Mouse (Mus musculus) forebrain, embryonic 16.5 days (tissue): ENCODE data around the gene Iqgap1. TPM values are rescaled to one million over a fixed set of nuclear protein-coding genes. Genes with fewer than 3 reads are reported as not detected.
A peak's percentile ranks its signal among the peaks of the same experiment; 100 is the strongest.

Experiments used
- ATAC-seq: fragments of 200-750 bp; cut with Nextera tagmentation; 2 replicates; pipeline ENCODE4 v1.8.0; 2017; ENCODE audit warnings: mild to moderate bottlenecking, moderate library complexity
- H3K27ac ChIP-seq: fragments of 300-500 bp; sonication (generic); 2 replicates; pipeline ENCODE4 v1.5.1; 2014; ENCODE audit warnings: low read length, control low read depth
- H3K27me3 ChIP-seq: fragments of 300-500 bp; sonication (generic); replicated peaks from 2 replicates; pipeline ENCODE4 v1.6.1; 2014; ENCODE audit warnings: low read length; ENCODE audit not compliant: control insufficient read depth, insufficient read depth
- H3K36me3 ChIP-seq: fragments of 300-500 bp; sonication (generic); 2 replicates; pipeline ENCODE4 v1.6.1; 2014; ENCODE audit not compliant: control insufficient read depth, insufficient read depth
- H3K4me1 ChIP-seq: fragments of 300-500 bp; sonication (generic); replicated peaks from 2 replicates; pipeline ENCODE4 v1.6.1; 2014; ENCODE audit warnings: low read length; ENCODE audit not compliant: control insufficient read depth, insufficient read depth
- H3K4me2 ChIP-seq: fragments of 300-500 bp; sonication (generic); 2 replicates; pipeline ENCODE4 v1.6.1; 2014; ENCODE audit warnings: mild to moderate bottlenecking, low read length, control low read depth
- H3K4me3 ChIP-seq: fragments of 300-500 bp; sonication (generic); replicated peaks from 2 replicates; pipeline ENCODE4 v1.5.1; 2014; ENCODE audit warnings: mild to moderate bottlenecking, low read length, control low read depth
- H3K9ac ChIP-seq: fragments of 300-500 bp; sonication (generic); replicated peaks from 2 replicates; pipeline ENCODE4 v1.6.1; 2014; ENCODE audit warnings: low read depth, low read length, control low read depth
- H3K9me3 ChIP-seq: fragments of 300-500 bp; sonication (generic); 2 replicates; pipeline ENCODE4 v1.6.1; 2016; ENCODE audit warnings: low read length; ENCODE audit not compliant: control insufficient read depth
- WGBS: fragments of 180-500 bp; shearing (Covaris S2); extraction: QIAGEN DNeasy Blood & Tissue Kit; methylation state at CpG from one replicate; pipeline ENCODE4 v1.1.7; 2014; 5-methylcytosine and 5-hydroxymethylcytosine counted together
- polyA plus RNA-seq: library from polyadenylated mRNA; unstranded; fragments of >200 nt; fragmentation: Nextera tagmentation; extraction: Ambion mirVana; gene quantifications from 2 replicates; pipeline ENCODE4 v1.2.1, GENCODE M21; 2015

The Iqgap1 gene
- polyA plus RNA-seq, 1 experiment from 2014 or later = 24.5 TPM

GRCm38 (mm10) chr7:80862475-80862874 is 36.7 kb upstream of the Iqgap1 start:
- H3K4me3 ChIP-seq = no peak overlapping the region
- H3K4me1 ChIP-seq = peaks cover 36% of the 10 kb centered on the region
- H3K36me3 ChIP-seq = peaks cover 7% of the 10 kb centered on the region; the same call in 1 of the 2 replicates
- no peak overlapping the region for H3K27ac ChIP-seq
- no peaks in the 10 kb centered on the region for H3K27me3 ChIP-seq
- peak overlapping the region; percentile 87 for H3K4me2 ChIP-seq
- no peak overlapping the region for H3K9ac ChIP-seq
- 83% methylated on average over 2 of the region's 2 CpGs for WGBS
- ATAC-seq = no peak
- no peaks in the 10 kb centered on the region for H3K9me3 ChIP-seq

DNA sequence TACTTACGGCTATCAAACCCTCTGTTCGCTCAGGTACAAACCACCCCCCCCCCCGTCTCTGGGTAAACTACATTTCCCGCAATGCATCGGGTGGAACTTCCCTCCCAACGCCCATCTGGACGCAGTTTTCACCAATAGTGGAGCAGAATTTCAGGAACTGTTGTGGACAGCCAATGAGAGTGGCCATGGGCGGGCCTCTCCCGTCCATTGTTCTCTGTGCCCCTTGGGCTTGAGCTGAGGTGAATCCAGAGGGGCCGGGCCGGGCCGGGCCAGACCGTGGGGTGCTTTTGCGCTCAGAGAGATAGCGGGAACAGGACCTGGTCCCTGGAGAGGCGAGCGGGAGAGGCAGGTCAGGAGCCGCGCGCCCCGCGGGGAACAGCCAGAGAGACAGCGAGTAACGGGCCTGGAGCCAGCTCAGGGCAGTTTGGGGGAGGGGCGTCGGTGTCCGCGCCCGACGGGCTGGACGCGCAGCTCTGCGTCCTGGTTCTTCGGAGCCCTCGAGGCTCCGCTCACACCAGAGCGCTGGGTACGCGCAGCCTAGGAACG is 35.0 kb upstream of the Iqgap1 start, which contains the start of gene Zscan2:
TSS of gene Zscan2 (plus strand) at position 192 of the 546 bp plus-strand sequence.
- H3K4me2 ChIP-seq = peak within 1 kb of the TSS; percentile 87
- peak within 1 kb of the TSS; percentile 81 for H3K27ac ChIP-seq
- peak within 1 kb of the TSS; percentile 60 for H3K4me3 ChIP-seq
- peak; percentile 99 for ATAC-seq
- peaks cover 4% of the 10 kb centered on the region; the same call in 1 of the 2 replicates for H3K36me3 ChIP-seq
- H3K9ac ChIP-seq = peak within 1 kb of the TSS; percentile 92
- WGBS = under 1% methylated on average over 40 of the region's 40 CpGs
- H3K4me1 ChIP-seq = peaks cover 36% of the 10 kb centered on the region
- H3K27me3 ChIP-seq = no peaks in the 10 kb centered on the region
- no peaks in the 10 kb centered on the region for H3K9me3 ChIP-seq

DNA sequence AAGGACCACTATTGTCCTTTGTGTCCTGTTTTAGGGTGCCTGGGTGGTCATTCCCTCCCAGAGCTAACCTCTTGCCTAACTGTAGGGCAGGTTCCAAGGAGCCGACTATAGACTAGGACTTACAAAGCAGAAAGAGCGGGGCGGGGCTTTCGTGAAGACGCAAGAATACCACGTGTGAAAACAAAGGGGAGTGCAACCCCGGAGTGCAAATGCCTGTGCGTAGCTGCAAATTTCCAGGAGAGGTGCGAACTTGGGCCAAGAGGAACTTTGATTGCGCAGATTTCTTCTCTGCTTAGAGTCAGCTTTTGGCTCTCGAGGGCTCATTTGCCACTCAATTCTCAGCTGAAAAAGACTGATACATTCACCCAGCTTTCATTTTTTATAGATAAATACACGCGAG is 34.5 kb upstream of the Iqgap1 start:
- no peaks in the 10 kb centered on the region for H3K9me3 ChIP-seq
- H3K4me3 ChIP-seq = peak overlapping the region; percentile 60
- 0 out of 2 replicates have a peak, but pooled peaks cover 2% of the 10 kb centered on the region for H3K36me3 ChIP-seq
- H3K4me2 ChIP-seq = peak overlapping the region; percentile 73
- H3K9ac ChIP-seq = peak overlapping the region; percentile 67
- H3K27me3 ChIP-seq = no peaks in the 10 kb centered on the region
- H3K4me1 ChIP-seq = peaks cover 36% of the 10 kb centered on the region
- ATAC-seq = peak; percentile 71
- peak overlapping the region; percentile 25; the same call in 1 of the 2 replicates for H3K27ac ChIP-seq
- WGBS = under 1% methylated on average over 13 of the region's 13 CpGs

- Histone ChIP-seq H3K4me2 (no peak overlapping the region), H3K9me3 (no peaks in the 10 kb centered on the region), H3K4me1 (peaks cover 9% of the 10 kb centered on the region), H3K27ac (no peak overlapping the region), H3K27me3 (no peaks in the 10 kb centered on the region), H3K4me3 (no peak overlapping the region), H3K36me3 (no peaks in the 10 kb centered on the region), H3K9ac (no peak overlapping the region)
- ATAC-seq = no peak
- 31% methylated on average over 6 of the region's 6 CpGs for WGBS
Measured at GRCm38 (mm10) chr7:80857181-80857580, 31.4 kb upstream of the Iqgap1 start.

- H3K4me1 ChIP-seq = 0 out of 2 replicates have a peak, but pooled peaks cover 2% of the 10 kb centered on the region
- H3K9me3 ChIP-seq = no peaks in the 10 kb centered on the region
- ATAC-seq = no peak
- H3K9ac ChIP-seq = no peak overlapping the region
- no peaks in the 10 kb centered on the region for H3K27me3 ChIP-seq
- no peak overlapping the region for H3K27ac ChIP-seq
- no peaks in the 10 kb centered on the region for H3K36me3 ChIP-seq
- no peak overlapping the region for H3K4me2 ChIP-seq
- no peak overlapping the region for H3K4me3 ChIP-seq
Measured at GRCm38 (mm10) chr7:80855316-80855715, 29.5 kb upstream of the Iqgap1 start.

DNA sequence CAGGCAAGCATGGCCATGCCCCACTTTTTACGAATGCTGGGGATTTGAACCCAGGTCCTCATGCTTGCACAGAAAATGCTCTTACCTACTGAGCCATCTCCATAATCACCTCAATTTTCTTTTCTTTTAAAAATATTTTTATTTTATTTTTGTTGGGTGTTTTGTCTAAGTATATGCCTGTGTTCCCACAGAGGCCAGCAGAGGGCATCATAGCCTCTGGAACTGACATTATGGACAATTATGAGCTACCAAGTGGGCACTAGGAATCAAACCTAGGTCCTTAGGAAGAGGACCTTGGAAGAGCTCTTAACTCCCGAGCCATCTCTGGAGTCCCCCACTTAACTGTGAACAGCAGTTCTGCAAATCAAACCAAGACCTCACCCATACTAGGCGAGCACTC is 27.4 kb upstream of the Iqgap1 start:
- H3K9ac ChIP-seq = no peak overlapping the region
- H3K27me3 ChIP-seq = no peaks in the 10 kb centered on the region
- ATAC-seq = no peak
- H3K4me2 ChIP-seq = no peak overlapping the region
- no peaks in the 10 kb centered on the region for H3K4me1 ChIP-seq
- no peaks in the 10 kb centered on the region for H3K9me3 ChIP-seq
- WGBS = 99% methylated on average over 3 of the region's 3 CpGs
- H3K36me3 ChIP-seq = no peaks in the 10 kb centered on the region
- no peak overlapping the region for H3K4me3 ChIP-seq
- no peak overlapping the region for H3K27ac ChIP-seq

- no peaks in the 10 kb centered on the region for H3K36me3 ChIP-seq
Measured at GRCm38 (mm10) chr7:80850520-80850919, 24.7 kb upstream of the Iqgap1 start.

DNA sequence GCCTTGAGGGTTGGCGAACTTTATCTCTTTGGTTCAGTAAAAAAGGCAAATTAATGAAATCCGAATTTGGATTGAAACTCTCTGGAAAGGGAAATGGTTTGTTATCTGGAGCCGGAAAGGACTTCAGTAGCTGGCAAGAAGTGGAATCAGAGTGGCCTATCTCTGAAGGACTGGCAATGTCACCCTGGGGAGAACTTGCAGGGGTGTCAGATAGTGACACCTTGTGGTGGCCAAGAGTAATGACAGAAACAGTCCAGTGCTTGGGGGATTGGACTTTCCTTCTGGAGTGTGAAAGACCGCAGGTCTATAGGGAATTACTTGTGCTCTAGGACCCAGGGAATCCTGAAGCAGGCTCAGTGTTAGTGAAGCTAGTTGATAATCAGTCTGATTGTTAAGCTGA is 23.9 kb upstream of the Iqgap1 start:
- H3K9me3 ChIP-seq = no peaks in the 10 kb centered on the region
- H3K4me1 ChIP-seq = no peaks in the 10 kb centered on the region
- H3K4me3 ChIP-seq = no peak overlapping the region
- no peak overlapping the region for H3K27ac ChIP-seq
- H3K36me3 ChIP-seq = no peaks in the 10 kb centered on the region
- peak; percentile 59; the same call in 1 of the 2 replicates for ATAC-seq
- WGBS = 26% methylated on average over 4 of the region's 4 CpGs
- no peaks in the 10 kb centered on the region for H3K27me3 ChIP-seq
- H3K4me2 ChIP-seq = no peak overlapping the region
- H3K9ac ChIP-seq = no peak overlapping the region

More at GRCm38 (mm10) chr7:80850520-80850919, 24.7 kb upstream of the Iqgap1 start:
- H3K9me3 ChIP-seq = no peaks in the 10 kb centered on the region
- H3K4me3 ChIP-seq = no peak overlapping the region
- no peak for ATAC-seq
- no peak overlapping the region for H3K27ac ChIP-seq
- no peak overlapping the region for H3K9ac ChIP-seq
- no peak overlapping the region for H3K4me2 ChIP-seq
- no peaks in the 10 kb centered on the region for H3K27me3 ChIP-seq
- 81% methylated on average over 5 of the region's 5 CpGs for WGBS
- no peaks in the 10 kb centered on the region for H3K4me1 ChIP-seq

DNA sequence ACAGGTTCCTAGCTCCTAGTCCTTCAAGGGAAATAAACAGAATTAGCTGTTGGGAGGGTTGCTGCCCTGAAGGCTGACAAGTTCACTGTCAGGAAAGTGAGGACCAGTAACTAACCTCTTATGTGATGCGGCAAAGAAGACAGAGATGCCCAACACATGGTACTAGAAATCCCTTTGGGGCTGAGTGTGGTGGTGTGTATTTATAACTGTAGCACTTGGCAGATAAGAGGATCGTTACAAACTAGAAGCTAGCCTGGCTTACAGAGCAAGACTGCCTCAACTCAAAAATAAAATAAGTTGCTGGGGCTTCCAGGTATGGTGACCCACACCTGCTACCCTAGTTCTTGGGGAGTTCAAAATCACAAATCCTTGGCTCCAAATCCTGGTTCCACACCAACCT is 23.5 kb upstream of the Iqgap1 start:
- no peak for ATAC-seq
- no peak overlapping the region for H3K27ac ChIP-seq
- H3K9me3 ChIP-seq = no peaks in the 10 kb centered on the region
- no peaks in the 10 kb centered on the region for H3K4me1 ChIP-seq
- H3K27me3 ChIP-seq = no peaks in the 10 kb centered on the region
- H3K4me2 ChIP-seq = no peak overlapping the region
- H3K36me3 ChIP-seq = no peaks in the 10 kb centered on the region
- no peak overlapping the region for H3K9ac ChIP-seq
- WGBS = 83% methylated on average over 2 of the region's 2 CpGs
- H3K4me3 ChIP-seq = no peak overlapping the region

- ATAC-seq = no peak
- Histone ChIP-seq H3K4me2 (no peak overlapping the region), H3K9me3 (no peaks in the 10 kb centered on the region), H3K27me3 (no peaks in the 10 kb centered on the region), H3K27ac (no peak overlapping the region), H3K4me1 (no peaks in the 10 kb centered on the region), H3K9ac (no peak overlapping the region), H3K4me3 (no peak overlapping the region), H3K36me3 (no peaks in the 10 kb centered on the region)
- 93% methylated on average over 5 of the region's 5 CpGs for WGBS
Measured at GRCm38 (mm10) chr7:80846709-80847108, 20.9 kb upstream of the Iqgap1 start.
